Mouse (Mus musculus) ES-Bruce4 (cell line): ENCODE results near the gene Gzme. TPM values are rescaled to one million over a fixed set of nuclear protein-coding genes. Genes with fewer than 3 reads are reported as not detected.

Experiments used
- H3K27ac ChIP-seq: 2 replicates; pipeline ENCODE4 v1.5.1; 2012; ENCODE audit warnings: low read length, inconsistent platforms; ENCODE audit not compliant: insufficient read depth
- H3K27me3 ChIP-seq: 2 replicates; pipeline ENCODE4 v1.6.1; 2012; ENCODE audit warnings: mild to moderate bottlenecking, low read length, inconsistent platforms; ENCODE audit not compliant: control insufficient read depth, poor library complexity, insufficient read depth, severe bottlenecking
- H3K36me3 ChIP-seq: 2 replicates; pipeline ENCODE4 v1.6.1; 2012; ENCODE audit warnings: inconsistent platforms, mild to moderate bottlenecking, low read length, moderate library complexity; ENCODE audit not compliant: control insufficient read depth, poor library complexity, insufficient read depth, severe bottlenecking
- H3K4me1 ChIP-seq: one replicate; pipeline ENCODE4 v1.8.1; 2011; ENCODE audit warnings: low read length; ENCODE audit not compliant: control insufficient read depth, insufficient read depth
- H3K4me3 ChIP-seq: 2 replicates; pipeline ENCODE4 v1.5.1; 2011; ENCODE audit warnings: low read depth, mild to moderate bottlenecking, low read length
- H3K9ac ChIP-seq: 2 replicates; pipeline ENCODE4 v1.6.1; 2012; ENCODE audit warnings: low read depth, mild to moderate bottlenecking, inconsistent platforms; ENCODE audit not compliant: poor library complexity, severe bottlenecking
- H3K9me3 ChIP-seq: replicated peaks from 2 replicates; pipeline ENCODE4 v1.6.1; 2012; ENCODE audit warnings: mild to moderate bottlenecking, low read length, inconsistent platforms; ENCODE audit not compliant: control insufficient read depth, poor library complexity, insufficient read depth, severe bottlenecking
- CTCF ChIP-seq: IDR thresholded peaks from one replicate; pipeline ENCODE4 v1.8.1; 2011; ENCODE audit warnings: low read depth, low read length
- EP300 ChIP-seq: IDR thresholded peaks from 2 replicates; pipeline ENCODE4 v1.6.1; 2011; ENCODE audit warnings: low read depth, low read length; ENCODE audit not compliant: insufficient read depth
- POLR2A ChIP-seq: IDR thresholded peaks from one replicate; pipeline ENCODE4 v1.8.1; 2011; ENCODE audit warnings: low read length; ENCODE audit not compliant: insufficient read depth
- polyA plus RNA-seq: library from polyadenylated mRNA; stranded (reverse); fragments of >200 nt; gene quantifications from 2 replicates; pipeline ENCODE4 v1.2.4, GENCODE M21; 2011; ENCODE audit warnings: low read depth; ENCODE audit not compliant: missing spikeins, insufficient read depth, insufficient read length

Gzme gene
- polyA plus RNA-seq, 1 experiment, result not detected

- H3K9ac ChIP-seq, result no peak overlapping the region
- no peak for TF ChIP-seq CTCF
- no peak for TF ChIP-seq EP300
- no peak for TF ChIP-seq POLR2A
- no peaks in the 10 kb centered on the region for H3K9me3 ChIP-seq
- H3K27me3 ChIP-seq, result no peaks in the 10 kb centered on the region; the same call in 1 of the 2 replicates
- no peak overlapping the region for H3K27ac ChIP-seq
- no peaks in the 10 kb centered on the region for H3K36me3 ChIP-seq
- H3K4me3 ChIP-seq, result no peak overlapping the region
- H3K4me1 ChIP-seq, result no peaks in the 10 kb centered on the region
These were observed 38.4 kb downstream of the Gzme start for GRCm38 (mm10) chr14:56082016-56082415.

Other genes with a start within 250 kb of the Gzme start
- 0.21 and 0.27 TPM in 2 replicates for gene Cbln3, start 236.2 kb downstream of the Gzme start, polyA plus RNA-seq
- gene Khnyn, start 235.7 kb downstream of the Gzme start, polyA plus RNA-seq, result 29.8 and 30.9 TPM in 2 replicates
- gene Sdr39u1, start 220.3 kb downstream of the Gzme start, polyA plus RNA-seq, result 7.9 and 13.2 TPM in 2 replicates
- gene Cma1, start 175.9 kb downstream of the Gzme start, polyA plus RNA-seq, result not detected in 2 replicates
- gene Cma2, start 169.6 kb downstream of the Gzme start, polyA plus RNA-seq, result not detected in 2 replicates
- not detected in 2 replicates for gene Mcpt1, start 102.7 kb downstream of the Gzme start, polyA plus RNA-seq
- gene Mcpt9, start 90.1 kb downstream of the Gzme start, polyA plus RNA-seq, result not detected in 2 replicates
- not detected in 2 replicates for gene Mcpt2, start 78.6 kb downstream of the Gzme start, polyA plus RNA-seq
- not detected in 2 replicates for gene Mcpt4, start 58.3 kb downstream of the Gzme start, polyA plus RNA-seq
- gene Mcpt8, start 35.4 kb downstream of the Gzme start, polyA plus RNA-seq, result not detected in 2 replicates
- gene Ctsg, start 18.1 kb downstream of the Gzme start, polyA plus RNA-seq, result not detected in 2 replicates
- gene Gzmd, start 12.0 kb upstream of the Gzme start, polyA plus RNA-seq, result not detected in 2 replicates
- not detected in 2 replicates for gene Gzmg, start 39.0 kb upstream of the Gzme start, polyA plus RNA-seq
- not detected in 2 replicates for gene Gzmn, start 54.0 kb upstream of the Gzme start, polyA plus RNA-seq
- gene Gzmf, start 90.8 kb upstream of the Gzme start, polyA plus RNA-seq, result not detected in 2 replicates
- not detected in 2 replicates for gene Gzmc, start 114.0 kb upstream of the Gzme start, polyA plus RNA-seq
- gene Gzmb, start 141.6 kb upstream of the Gzme start, polyA plus RNA-seq, result not detected in 2 replicates
- 1.7 and 1.9 TPM in 2 replicates for gene Atp12a, start 244.4 kb upstream of the Gzme start, polyA plus RNA-seq